Mouse (Mus musculus) ovary, adult 2 months (tissue): ENCODE results near the gene Defb3. TPM values are rescaled to one million over a fixed set of nuclear protein-coding genes. Genes with fewer than 3 reads are reported as not detected.

ENCODE experiments used
- polyA plus RNA-seq: library from polyadenylated mRNA; depleted of rRNA; stranded (reverse); fragments of >200 nt; gene quantifications from 2 replicates; pipeline ENCODE4 v1.2.3, GENCODE M21; 2012; rRNA removed

The Defb3 gene
- not detected in 2 replicates for polyA plus RNA-seq

GRCm38 (mm10) chr8:19293060-19293459 is at the start of gene Defb3:
Defb3 (plus strand) TSS chr8:19293360.

GRCm38 (mm10) chr8:19247280-19247679 is 45.9 kb upstream of the Defb3 start, which contains the start of gene Defb5:
Defb5 (plus strand) TSS chr8:19247580.

Other genes with a start within 250 kb of the Defb3 start
- gene Defb39, start 228.6 kb upstream of the Defb3 start, polyA plus RNA-seq = not detected in 2 replicates
- not detected in 2 replicates for gene Defb12, start 178.5 kb upstream of the Defb3 start, polyA plus RNA-seq
- not detected in 2 replicates for gene Defb34, start 169.6 kb upstream of the Defb3 start, polyA plus RNA-seq
- gene Gm45826, start 152.6 kb upstream of the Defb3 start, polyA plus RNA-seq = not detected in 2 replicates
- gene Defb14, start 99.0 kb upstream of the Defb3 start, polyA plus RNA-seq = not detected in 2 replicates
- not detected in 2 replicates for gene Defb4, start 94.7 kb upstream of the Defb3 start, polyA plus RNA-seq
- gene Defb6, start 67.9 kb upstream of the Defb3 start, polyA plus RNA-seq = not detected in 2 replicates
- gene Defb46, start 53.4 kb upstream of the Defb3 start, polyA plus RNA-seq = not detected in 2 replicates
- gene Defb5, start 45.8 kb upstream of the Defb3 start, polyA plus RNA-seq = not detected in 2 replicates
- gene Defb8, start 154.2 kb downstream of the Defb3 start, polyA plus RNA-seq = not detected in 2 replicates
- gene Defb7, start 201.7 kb downstream of the Defb3 start, polyA plus RNA-seq = not detected in 2 replicates